In the genomic region with DNA sequence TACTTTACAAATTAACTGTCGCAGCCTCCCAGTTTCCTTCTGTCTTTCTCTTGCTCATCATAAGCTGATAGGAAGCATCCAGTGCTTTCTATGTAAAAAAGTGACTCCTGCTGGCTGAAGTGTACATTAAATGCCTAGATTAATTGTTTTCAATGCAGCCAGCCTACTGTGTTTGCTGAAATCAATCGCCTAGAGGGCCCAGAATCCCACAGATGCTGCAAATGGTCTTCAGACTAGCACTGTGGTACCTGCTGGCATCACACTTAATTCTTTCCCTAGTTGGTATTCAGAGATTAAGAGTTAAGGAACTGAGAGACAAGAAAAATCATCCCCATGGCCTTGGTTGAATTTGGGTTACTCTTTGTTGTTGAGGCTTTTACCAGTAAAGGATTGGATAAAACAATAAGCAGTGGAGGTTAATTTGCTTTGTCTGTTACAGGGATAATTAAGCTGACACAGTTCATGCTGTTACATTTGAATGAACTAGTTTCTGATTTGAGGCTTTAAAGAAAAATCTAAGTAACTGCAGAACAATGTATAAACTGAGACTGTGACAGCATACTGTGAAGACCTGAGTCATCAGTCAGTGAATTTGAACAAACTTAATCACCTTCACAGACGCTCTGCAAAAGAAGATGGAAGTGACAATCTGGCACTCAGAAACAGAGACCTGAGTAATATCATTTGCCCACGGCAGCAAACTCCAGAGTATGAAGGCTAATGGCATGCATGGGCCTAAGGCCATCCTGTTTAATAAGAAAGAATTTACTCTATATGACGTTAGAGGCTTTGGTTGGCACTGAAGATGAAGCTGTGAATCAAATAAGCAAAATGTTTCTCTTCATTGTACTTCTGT, we compare ENCODE assay signal across 28 mouse cellular contexts.
DNase-seq lines count a peak whose midpoint lies in the region; ATAC-seq and TF ChIP-seq lines count a peak whose summit lies in the region.
"Had no signal": no experiment of that assay in that cellular context is flagged by ENCODE, and none has a peak within 500 bp of the region (broad histone marks: within the 10 kb centered on the region; RNA-seq: fewer than 3 reads in every experiment).

No protein-coding gene starts in this region.

- no peak for TF ChIP-seq POLR2A in brain, embryonic 14.5 days (IDR thresholded peaks at IDR 0.05; ENCODE audit: borderline replicate concordance, extremely low read depth, insufficient read depth, insufficient read length, poor library complexity, severe bottlenecking)

- no peak overlapping the region for H3K27ac ChIP-seq in hindbrain, embryonic 16.5 days (ENCODE audit: low read depth, low read length)
- H3K27ac ChIP-seq in hindbrain, embryonic 13.5 days = no peak overlapping the region
- H3K27ac ChIP-seq in neural tube, embryonic 13.5 days (replicated peaks) = no peak overlapping the region; the same call in 1 of the 2 replicates
- no peak overlapping the region for H3K27ac ChIP-seq in forebrain, embryonic 11.5 days (ENCODE audit: low read depth, low read length)
- H3K27ac ChIP-seq: embryonic facial prominence, embryonic 12.5 days; heart, adult 2 months; layer of hippocampus, adult 2 months; liver, embryonic 12.5 days had no signal

- 44% methylated on average over 5 of the region's 5 CpGs for WGBS in hindbrain, embryonic 16.5 days
- 57% methylated on average over 5 of the region's 5 CpGs for WGBS in hindbrain, embryonic 13.5 days
- 59% methylated on average over 5 of the region's 5 CpGs for WGBS in neural tube, embryonic 13.5 days
- 39% methylated on average over 5 of the region's 5 CpGs for WGBS in forebrain, embryonic 11.5 days

- H3K27me3 ChIP-seq in hindbrain, embryonic 16.5 days (replicated peaks; ENCODE audit: control insufficient read depth, insufficient read depth, low read length) = no peaks in the 10 kb centered on the region
- H3K27me3 ChIP-seq in hindbrain, embryonic 13.5 days = no peaks in the 10 kb centered on the region
- no peaks in the 10 kb centered on the region for H3K27me3 ChIP-seq in neural tube, embryonic 13.5 days
- H3K27me3 ChIP-seq in forebrain, embryonic 11.5 days (ENCODE audit: control insufficient read depth, insufficient read depth, low read length) = no peaks in the 10 kb centered on the region
- H3K27me3 ChIP-seq: embryonic facial prominence, embryonic 12.5 days; heart, embryonic 12.5 days; liver, embryonic 12.5 days; megakaryocyte, embryonic 14.5 days had no signal

- no peaks in the 10 kb centered on the region for H3K36me3 ChIP-seq in hindbrain, embryonic 16.5 days (ENCODE audit: control insufficient read depth, insufficient read depth, low read length)
- H3K36me3 ChIP-seq in hindbrain, embryonic 13.5 days = no peaks in the 10 kb centered on the region
- no peaks in the 10 kb centered on the region for H3K36me3 ChIP-seq in neural tube, embryonic 13.5 days
- H3K36me3 ChIP-seq in forebrain, embryonic 11.5 days (ENCODE audit: control insufficient read depth, insufficient read depth, low read length) = no peaks in the 10 kb centered on the region
- H3K36me3 ChIP-seq: embryonic facial prominence, embryonic 12.5 days; heart, embryonic 12.5 days; liver, embryonic 12.5 days had no signal

- TF ChIP-seq CTCF in brain, embryonic 14.5 days (IDR thresholded peaks at IDR 0.05; ENCODE audit: borderline replicate concordance, extremely low read depth, insufficient read depth, insufficient read length) = no peak

- no peaks in the 10 kb centered on the region for H3K4me1 ChIP-seq in hindbrain, embryonic 16.5 days (ENCODE audit: control insufficient read depth, insufficient read depth, low read depth, low read length)
- H3K4me1 ChIP-seq in hindbrain, embryonic 13.5 days (replicated peaks) = no peaks in the 10 kb centered on the region
- H3K4me1 ChIP-seq in neural tube, embryonic 13.5 days (replicated peaks) = 0 out of 2 replicates have a peak, but pooled peaks cover 3% of the 10 kb centered on the region
- H3K4me1 ChIP-seq in forebrain, embryonic 11.5 days (replicated peaks; ENCODE audit: control insufficient read depth, insufficient read depth, low read length) = no peaks in the 10 kb centered on the region
- H3K4me1 ChIP-seq: embryonic facial prominence, embryonic 12.5 days; heart, embryonic 12.5 days; liver, embryonic 12.5 days; megakaryocyte, embryonic 14.5 days had no signal

- no peak overlapping the region for H3K9ac ChIP-seq in hindbrain, embryonic 16.5 days (ENCODE audit: low read depth, low read length)
- no peak overlapping the region for H3K9ac ChIP-seq in hindbrain, embryonic 13.5 days
- H3K9ac ChIP-seq in neural tube, embryonic 13.5 days = no peak overlapping the region
- no peak overlapping the region for H3K9ac ChIP-seq in forebrain, embryonic 11.5 days (ENCODE audit: low read length)
- H3K9ac ChIP-seq: embryonic facial prominence, embryonic 12.5 days; heart, embryonic 12.5 days; liver, embryonic 12.5 days; liver, postnatal 0 days had no signal

- no peaks in the 10 kb centered on the region for H3K9me3 ChIP-seq in hindbrain, embryonic 16.5 days (ENCODE audit: control insufficient read depth, low read length)
- H3K9me3 ChIP-seq in hindbrain, embryonic 13.5 days = no peaks in the 10 kb centered on the region
- no peaks in the 10 kb centered on the region for H3K9me3 ChIP-seq in neural tube, embryonic 13.5 days
- H3K9me3 ChIP-seq in forebrain, embryonic 11.5 days (ENCODE audit: control insufficient read depth, low read length) = no peaks in the 10 kb centered on the region
- H3K9me3 ChIP-seq: embryonic facial prominence, embryonic 12.5 days; heart, embryonic 12.5 days; liver, embryonic 12.5 days; megakaryocyte, embryonic 14.5 days had no signal

- no peak for DNase-seq in neural tube, embryonic 10.5 days (ENCODE audit: extremely low spot score, low spot score)
- peak; percentile 40 for DNase-seq in brain, embryonic 14.5 days (ENCODE audit: low read depth)
- DNase-seq in forebrain, embryonic 11.5 days (ENCODE audit: low spot score) = no peak
- DNase-seq in lung, adult 18-20 months = no peak
- DNase-seq: adrenal gland, adult 8-10 months; cerebellum, adult 11-12 months; cerebellum, adult 9-11 months; embryo, embryonic 11 days; heart, adult 2 months; heart, postnatal 4 days; kidney, adult 18-20 months; kidney, postnatal 36 days; left cerebral cortex, postnatal 4 days; liver, postnatal 0 days; lung, postnatal 4 days; right cerebral cortex, postnatal 14 days; thymus, postnatal 4 days had no signal

- peak; percentile 67 for ATAC-seq in hindbrain, embryonic 16.5 days
- no peak; the same call in 1 of the 2 replicates for ATAC-seq in hindbrain, embryonic 13.5 days (ENCODE audit: low FRiP score)
- peak; percentile 59; the same call in 1 of the 2 replicates for ATAC-seq in neural tube, embryonic 13.5 days (ENCODE audit: low read depth)
- no peak for ATAC-seq in forebrain, embryonic 11.5 days (replicated peaks; ENCODE audit: low FRiP score)
- ATAC-seq: CD4-positive, CD25-positive, alpha-beta regulatory T cell, adult 4 months; forebrain, embryonic 16.5 days; liver, embryonic 12.5 days; liver, postnatal 0 days; lung, postnatal 0 days had no signal

- no peak overlapping the region for H3K4me3 ChIP-seq in hindbrain, embryonic 16.5 days (ENCODE audit: low read length)
- no peak overlapping the region for H3K4me3 ChIP-seq in hindbrain, embryonic 13.5 days
- H3K4me3 ChIP-seq in neural tube, embryonic 13.5 days = no peak overlapping the region
- no peak overlapping the region for H3K4me3 ChIP-seq in forebrain, embryonic 11.5 days (ENCODE audit: low read depth, low read length)
- H3K4me3 ChIP-seq: embryonic facial prominence, embryonic 12.5 days; heart, adult 2 months; heart, embryonic 12.5 days; layer of hippocampus, adult 2 months; liver, embryonic 12.5 days; megakaryocyte, embryonic 14.5 days had no signal

- no peak overlapping the region for H3K4me2 ChIP-seq in hindbrain, embryonic 16.5 days (ENCODE audit: low read length)
- no peak overlapping the region for H3K4me2 ChIP-seq in hindbrain, embryonic 13.5 days
- H3K4me2 ChIP-seq in neural tube, embryonic 13.5 days = no peak overlapping the region
- H3K4me2 ChIP-seq in forebrain, embryonic 11.5 days (ENCODE audit: low read depth, low read length, severe bottlenecking) = no peak overlapping the region
- H3K4me2 ChIP-seq: embryonic facial prominence, embryonic 12.5 days; heart, embryonic 12.5 days; liver, embryonic 12.5 days had no signal

Comparison
In these comparisons a context has a peak if more than half of its experiments do, and no peak if none do; other contexts are left out.
1. ATAC-seq: peak in hindbrain, embryonic 16.5 days (single experiment) and neural tube, embryonic 13.5 days (single experiment); none in hindbrain, embryonic 13.5 days (single experiment) and forebrain, embryonic 11.5 days (single experiment).